9 mouse cellular contexts compared by ENCODE assay signal in genomic region chr7:119862167-119862566, GRCm38 (mm10). TPM values are rescaled to one million over a fixed set of nuclear protein-coding genes. Genes with fewer than 3 reads are reported as not detected.
DNase-seq lines count a peak whose midpoint lies in the region; ATAC-seq and TF ChIP-seq lines count a peak whose summit lies in the region.
"Had no signal": no experiment of that assay in that cellular context is flagged by ENCODE, and none has a peak within 500 bp of the region (broad histone marks: within the 10 kb centered on the region; RNA-seq: fewer than 3 reads in every experiment).

No protein-coding gene starts in this region.

- peak overlapping the region; percentile 97 for H3K27ac ChIP-seq in kidney, adult 2 months (ENCODE audit: insufficient read depth, low read depth, low read length)
- H3K27ac ChIP-seq in hindbrain, embryonic 12.5 days, result peak overlapping the region; percentile 73
- peak overlapping the region; percentile 68 for H3K27ac ChIP-seq in midbrain, embryonic 16.5 days (ENCODE audit: low read length)
- H3K27ac ChIP-seq: liver, embryonic 15.5 days had no signal

- 23% methylated on average over 1 of the region's 1 CpGs for WGBS in kidney, adult 2 months
- WGBS in hindbrain, embryonic 12.5 days, result 42% methylated on average over 1 of the region's 1 CpGs
- 38% methylated on average over 1 of the region's 1 CpGs for WGBS in midbrain, embryonic 16.5 days

- H3K27me3 ChIP-seq in kidney, adult 2 months (replicated peaks; ENCODE audit: control insufficient read depth, insufficient read depth, low read length), result no peaks in the 10 kb centered on the region
- no peaks in the 10 kb centered on the region for H3K27me3 ChIP-seq in hindbrain, embryonic 12.5 days
- no peaks in the 10 kb centered on the region for H3K27me3 ChIP-seq in midbrain, embryonic 16.5 days (ENCODE audit: control insufficient read depth, insufficient read depth, low read depth, low read length)
- H3K27me3 ChIP-seq: liver, embryonic 15.5 days had no signal

- H3K4me3 ChIP-seq in kidney, adult 2 months (ENCODE audit: insufficient read depth, low read depth, low read length), result no peak overlapping the region
- H3K4me3 ChIP-seq in hindbrain, embryonic 12.5 days, result no peak overlapping the region
- H3K4me3 ChIP-seq in midbrain, embryonic 16.5 days (ENCODE audit: low read depth, low read length), result no peak overlapping the region
- H3K4me3 ChIP-seq: liver, embryonic 15.5 days had no signal

- H3K9me3 ChIP-seq in hindbrain, embryonic 12.5 days (replicated peaks), result no peaks in the 10 kb centered on the region
- H3K9me3 ChIP-seq in midbrain, embryonic 16.5 days (replicated peaks; ENCODE audit: control insufficient read depth, low read length, poor library complexity, severe bottlenecking), result no peaks in the 10 kb centered on the region
- H3K9me3 ChIP-seq: liver, embryonic 15.5 days had no signal

- H3K4me1 ChIP-seq in kidney, adult 2 months (ENCODE audit: control insufficient read depth, insufficient read depth, low read length), result peaks cover 23% of the 10 kb centered on the region
- H3K4me1 ChIP-seq in hindbrain, embryonic 12.5 days, result peaks cover 16% of the 10 kb centered on the region
- peaks cover 13% of the 10 kb centered on the region for H3K4me1 ChIP-seq in midbrain, embryonic 16.5 days (ENCODE audit: control insufficient read depth, insufficient read depth, low read length)

- ATAC-seq in hindbrain, embryonic 12.5 days (ENCODE audit: low FRiP score), result peak; percentile 55
- no peak for ATAC-seq in midbrain, embryonic 16.5 days

- H3K36me3 ChIP-seq in kidney, adult 2 months (ENCODE audit: control insufficient read depth, insufficient read depth, low read length), result peaks cover 4% of the 10 kb centered on the region; the same call in 1 of the 2 replicates
- H3K36me3 ChIP-seq in hindbrain, embryonic 12.5 days, result peaks cover 17% of the 10 kb centered on the region
- H3K36me3 ChIP-seq in midbrain, embryonic 16.5 days (ENCODE audit: control insufficient read depth, insufficient read depth, low read length), result no peaks in the 10 kb centered on the region; the same call in 1 of the 2 replicates

- TF ChIP-seq POLR2A in kidney, adult 2 months (IDR thresholded peaks at IDR 0.05; ENCODE audit: low read depth, low read length), result no peak

- no peak for TF ChIP-seq CTCF in kidney, adult 2 months (conservative IDR thresholded peaks at IDR 0.05; ENCODE audit: insufficient read depth, insufficient read length, low read depth, low read length)

- DNase-seq in kidney, adult 2 months, result peak; percentile 53
- DNase-seq in kidney, adult 8-10 months, result no peak
- peak; percentile 30 for DNase-seq in adipocyte (ENCODE audit: low spot score)
- DNase-seq in embryo, embryonic 10 days (ENCODE audit: low spot score), result no peak
- no peak for DNase-seq in urinary bladder, postnatal 4 days (ENCODE audit: low spot score in 2 of 2)
- DNase-seq in cerebellum, adult 18-20 months, result no peak

- H3K9ac ChIP-seq in hindbrain, embryonic 12.5 days, result no peak overlapping the region
- H3K9ac ChIP-seq in midbrain, embryonic 16.5 days (ENCODE audit: low read depth, low read length), result no peak overlapping the region
- H3K9ac ChIP-seq: liver, embryonic 15.5 days had no signal

- no peak overlapping the region for H3K4me2 ChIP-seq in hindbrain, embryonic 12.5 days (replicated peaks)
- no peak overlapping the region for H3K4me2 ChIP-seq in midbrain, embryonic 16.5 days (ENCODE audit: low read length)
- H3K4me2 ChIP-seq: liver, embryonic 15.5 days had no signal

RNA-seq across cellular contexts. Expression of gene Lyrm1, which starts 33.5 kb away (rescaled TPM):
- 4.7 and 6.7 TPM in 2 replicates for polyA plus RNA-seq in kidney, adult 2 months (2012; rRNA removed)
- 14.0 and 15.2 TPM in 2 replicates for polyA plus RNA-seq in hindbrain, embryonic 12.5 days (2016; fragmentation: Nextera tagmentation; extraction: Ambion mirVana)
- polyA plus RNA-seq in midbrain, embryonic 16.5 days (2015; fragmentation: Nextera tagmentation; extraction: Ambion mirVana), result 22.3 and 23.8 TPM in 2 replicates

RNA-seq across cellular contexts. Expression of gene Dcun1d3, which starts 33.9 kb away (rescaled TPM):
- polyA plus RNA-seq in kidney, adult 2 months (2012; rRNA removed), result 7.6 and 8.6 TPM in 2 replicates
- 16.5 and 20.0 TPM in 2 replicates for polyA plus RNA-seq in hindbrain, embryonic 12.5 days (2016; fragmentation: Nextera tagmentation; extraction: Ambion mirVana)
- polyA plus RNA-seq in midbrain, embryonic 16.5 days (2015; fragmentation: Nextera tagmentation; extraction: Ambion mirVana), result 19.1 and 19.8 TPM in 2 replicates

Comparison
In these comparisons a context has a peak if more than half of its experiments do, and no peak if none do; other contexts are left out.
1. DNase-seq: peak in kidney, adult 2 months (single experiment) and adipocyte (single experiment); none in kidney, adult 8-10 months (0 of 2), embryo, embryonic 10 days (single experiment), urinary bladder, postnatal 4 days (0 of 2) and cerebellum, adult 18-20 months (0 of 2).
2. Peak in every context shown above with its lines, with median percentiles within 50 percentile points of each other: H3K27ac ChIP-seq.